Mouse (Mus musculus): Measurements from ENCODE around the gene Atg4d. TPM values are rescaled to one million over a fixed set of nuclear protein-coding genes. Genes with fewer than 3 reads are reported as not detected.

The Atg4d gene
- polyA plus RNA-seq, 1 experiment from 2014 or later = 55.3 TPM

DNA sequence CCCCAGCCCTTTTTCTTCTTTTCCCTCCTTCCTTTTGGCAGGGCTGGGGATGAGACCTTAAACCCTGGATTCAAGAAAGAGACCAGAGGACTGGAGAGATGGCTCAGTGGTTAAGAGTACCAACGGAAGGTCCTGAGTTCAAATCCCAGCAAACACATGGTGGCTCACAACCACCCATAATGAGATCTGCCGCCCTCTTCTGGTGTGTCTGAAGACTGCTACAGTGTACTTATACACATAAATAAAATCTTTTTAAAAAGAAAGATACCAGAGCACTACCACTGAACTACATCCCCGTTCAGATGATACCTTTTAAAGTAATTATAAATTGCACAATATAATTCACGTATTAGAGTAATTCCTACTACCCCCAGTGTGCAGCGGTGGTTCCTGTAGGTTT is 32.2 kb upstream of the Atg4d start:
- Histone ChIP-seq H3K9ac (replicated peaks) (no peak overlapping the region), H3K4me2 (replicated peaks) (no peak overlapping the region), H3K27me3 (no peaks in the 10 kb centered on the region), H3K27ac (no peak overlapping the region), H3K4me1 (replicated peaks) (peaks cover 26% of the 10 kb centered on the region), H3K9me3 (no peaks in the 10 kb centered on the region), H3K4me3 (replicated peaks) (no peak overlapping the region), H3K36me3 (peaks cover 61% of the 10 kb centered on the region)
- ATAC-seq = no peak
- WGBS = 91% methylated on average over 5 of the region's 5 CpGs

- H3K4me1 ChIP-seq (replicated peaks) = peaks cover 27% of the 10 kb centered on the region
- H3K4me3 ChIP-seq (replicated peaks) = no peak overlapping the region
- ATAC-seq = no peak
- WGBS = 90% methylated on average over 29 of the region's 29 CpGs
- peaks cover 61% of the 10 kb centered on the region for H3K36me3 ChIP-seq
- no peaks in the 10 kb centered on the region for H3K9me3 ChIP-seq
- no peak overlapping the region for H3K4me2 ChIP-seq (replicated peaks)
- H3K9ac ChIP-seq (replicated peaks) = no peak overlapping the region
- H3K27me3 ChIP-seq = no peaks in the 10 kb centered on the region
- H3K27ac ChIP-seq = no peak overlapping the region
Observed at GRCm38 (mm10) chr9:21233366-21233765, 31.7 kb upstream of the Atg4d start.

- 79% methylated on average over 28 of the region's 28 CpGs for WGBS
- peaks cover 61% of the 10 kb centered on the region for H3K36me3 ChIP-seq
Observed at GRCm38 (mm10) chr9:21233805-21234204, 31.3 kb upstream of the Atg4d start.

GRCm38 (mm10) chr9:21235341-21235740 is 29.8 kb upstream of the Atg4d start:
- WGBS = 85% methylated on average over 4 of the region's 4 CpGs
- Histone ChIP-seq H3K4me1 (replicated peaks) (peaks cover 27% of the 10 kb centered on the region), H3K4me3 (replicated peaks) (no peak overlapping the region), H3K27ac (no peak overlapping the region), H3K9ac (replicated peaks) (no peak overlapping the region), H3K27me3 (peaks cover 4% of the 10 kb centered on the region), H3K4me2 (replicated peaks) (no peak overlapping the region), H3K36me3 (peaks cover 46% of the 10 kb centered on the region), H3K9me3 (no peaks in the 10 kb centered on the region)
- ATAC-seq = no peak

More at GRCm38 (mm10) chr9:21233805-21234204, 31.3 kb upstream of the Atg4d start:
- H3K4me1 ChIP-seq (replicated peaks) = peaks cover 27% of the 10 kb centered on the region
- H3K27me3 ChIP-seq = no peaks in the 10 kb centered on the region
- no peak overlapping the region for H3K4me2 ChIP-seq (replicated peaks)
- no peaks in the 10 kb centered on the region for H3K9me3 ChIP-seq
- no peak for ATAC-seq
- H3K9ac ChIP-seq (replicated peaks) = no peak overlapping the region
- H3K4me3 ChIP-seq (replicated peaks) = no peak overlapping the region
- no peak overlapping the region for H3K27ac ChIP-seq

DNA sequence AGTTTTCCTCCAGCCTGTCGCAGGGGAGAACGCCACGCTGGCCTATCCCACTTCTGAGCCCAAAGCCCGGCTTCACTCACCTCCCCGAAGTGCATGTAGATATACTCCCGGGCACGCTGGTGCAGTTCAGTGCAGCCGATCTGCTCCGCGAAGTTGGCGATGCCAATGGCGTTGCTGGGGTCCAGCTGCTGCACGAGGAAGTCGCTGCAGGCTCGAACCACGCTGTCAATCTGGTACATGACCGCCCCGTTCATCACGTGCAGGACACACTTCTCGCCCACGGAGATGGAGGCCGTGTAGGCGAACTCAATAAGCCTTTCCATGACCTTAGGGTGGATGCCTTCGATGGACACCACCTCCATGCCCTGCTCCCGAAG is 28.1 kb upstream of the Atg4d start:
- Histone ChIP-seq H3K9ac (replicated peaks) (peak overlapping the region; percentile 97), H3K9me3 (no peaks in the 10 kb centered on the region), H3K4me2 (replicated peaks) (peak overlapping the region; percentile 81), H3K4me3 (replicated peaks) (peak overlapping the region; percentile 91), H3K36me3 (peaks cover 30% of the 10 kb centered on the region), H3K4me1 (replicated peaks) (peaks cover 27% of the 10 kb centered on the region), H3K27me3 (peaks cover 13% of the 10 kb centered on the region), H3K27ac (0 out of 2 replicates have a peak overlapping the region, but pooled peaks have one; percentile 89)
- ATAC-seq = no peak
- WGBS = 85% methylated on average over 25 of the region's 25 CpGs

DNA sequence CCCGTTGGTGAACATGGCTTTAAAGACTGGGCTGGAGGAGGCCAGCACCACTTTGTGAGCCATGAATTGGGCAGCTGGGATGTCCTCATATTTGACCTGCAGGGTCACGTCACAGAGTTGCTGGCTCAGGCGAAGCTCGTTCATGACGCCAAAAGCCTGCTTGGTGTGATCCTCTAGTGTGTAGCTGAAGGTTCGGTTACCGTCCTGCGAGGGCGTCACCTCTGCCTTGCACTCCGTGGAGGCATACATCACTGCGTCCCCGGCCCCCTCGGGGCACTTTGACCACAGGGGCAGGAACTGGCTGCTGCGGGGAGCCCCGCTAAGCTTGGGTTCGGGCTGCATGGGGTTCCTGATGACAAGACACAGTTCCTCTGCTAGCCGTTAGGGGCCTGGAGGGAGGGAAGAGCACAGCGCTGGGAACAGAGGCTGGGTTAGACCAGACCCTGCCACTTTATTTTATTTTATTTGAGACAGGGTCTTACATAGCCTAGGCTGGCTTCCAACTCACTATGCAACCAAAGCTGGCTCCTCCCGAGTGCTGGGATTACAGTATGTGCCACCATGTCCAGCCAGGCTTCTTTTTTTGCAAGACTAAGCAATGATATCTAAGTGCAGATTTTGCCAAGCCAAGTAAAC is 27.6 kb upstream of the Atg4d start:
- Histone ChIP-seq H3K9ac (replicated peaks) (peak overlapping the region; percentile 97), H3K36me3 (peaks cover 26% of the 10 kb centered on the region), H3K9me3 (no peaks in the 10 kb centered on the region), H3K4me2 (replicated peaks) (peak overlapping the region; percentile 81), H3K27ac (peak overlapping the region; percentile 89), H3K4me3 (replicated peaks) (peak overlapping the region; percentile 91), H3K27me3 (peaks cover 18% of the 10 kb centered on the region), H3K4me1 (replicated peaks) (peaks cover 27% of the 10 kb centered on the region)
- WGBS = 19% methylated on average over 19 of the region's 19 CpGs
- ATAC-seq = peak; percentile 46

- H3K9me3 ChIP-seq = no peaks in the 10 kb centered on the region
- peaks cover 27% of the 10 kb centered on the region for H3K4me1 ChIP-seq (replicated peaks)
- peak overlapping the region; percentile 97 for H3K9ac ChIP-seq (replicated peaks)
- peak; percentile 10; the same call in 1 of the 2 replicates for ATAC-seq
- H3K4me3 ChIP-seq (replicated peaks) = peak overlapping the region; percentile 91
- peaks cover 25% of the 10 kb centered on the region for H3K27me3 ChIP-seq
- 2% methylated on average over 31 of the region's 31 CpGs for WGBS
- H3K36me3 ChIP-seq = peaks cover 20% of the 10 kb centered on the region
- peak overlapping the region; percentile 81 for H3K4me2 ChIP-seq (replicated peaks)
- H3K27ac ChIP-seq = peak overlapping the region; percentile 89
Observed at GRCm38 (mm10) chr9:21238004-21238732, 26.9 kb upstream of the Atg4d start.

GRCm38 (mm10) chr9:21238733-21239464 is 26.2 kb upstream of the Atg4d start, which contains the start of gene Keap1:
Gene Keap1, minus strand, starts transcription at chr9:21239361.
- Histone ChIP-seq H3K27me3 (peaks cover 33% of the 10 kb centered on the region), H3K4me3 (replicated peaks) (peak within 1 kb of the TSS; percentile 91), H3K4me2 (replicated peaks) (peak within 1 kb of the TSS; percentile 81), H3K27ac (peak within 1 kb of the TSS; percentile 89), H3K36me3 (peaks cover 13% of the 10 kb centered on the region), H3K9ac (replicated peaks) (peak within 1 kb of the TSS; percentile 97), H3K9me3 (no peaks in the 10 kb centered on the region), H3K4me1 (replicated peaks) (peaks cover 29% of the 10 kb centered on the region)
- under 1% methylated on average over 82 of the region's 90 CpGs for WGBS
- peak; percentile 89 for ATAC-seq

DNA sequence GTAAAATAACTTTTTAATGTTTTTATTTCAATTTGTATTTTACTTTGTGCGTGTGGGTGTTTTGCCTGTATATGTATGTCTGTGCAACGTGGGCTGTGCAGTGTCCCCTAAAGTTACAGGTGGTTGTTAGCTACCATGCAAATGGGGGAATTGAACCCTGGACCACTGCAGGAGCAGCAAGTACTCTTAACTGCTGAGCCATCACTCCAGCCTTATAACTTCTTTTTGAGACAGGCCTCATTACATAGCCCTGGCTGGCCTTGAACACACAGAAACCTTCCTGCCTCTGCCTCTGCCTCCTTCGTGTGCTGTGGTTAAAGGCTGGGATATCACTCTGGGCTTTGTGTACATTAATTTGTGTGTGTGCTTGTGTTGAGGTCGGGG is 25.6 kb upstream of the Atg4d start:
- H3K36me3 ChIP-seq = peaks cover 10% of the 10 kb centered on the region
- peaks cover 38% of the 10 kb centered on the region for H3K27me3 ChIP-seq
- peak overlapping the region; percentile 97; the same call in 1 of the 2 replicates for H3K9ac ChIP-seq (replicated peaks)
- H3K4me3 ChIP-seq (replicated peaks) = peak overlapping the region; percentile 91
- ATAC-seq = no peak
- peaks cover 35% of the 10 kb centered on the region for H3K4me1 ChIP-seq (replicated peaks)
- H3K27ac ChIP-seq = peak overlapping the region; percentile 89; the same call in 1 of the 2 replicates
- WGBS = 41% methylated on average over 4 of the region's 4 CpGs
- no peaks in the 10 kb centered on the region for H3K9me3 ChIP-seq
- H3K4me2 ChIP-seq (replicated peaks) = peak overlapping the region; percentile 81

DNA sequence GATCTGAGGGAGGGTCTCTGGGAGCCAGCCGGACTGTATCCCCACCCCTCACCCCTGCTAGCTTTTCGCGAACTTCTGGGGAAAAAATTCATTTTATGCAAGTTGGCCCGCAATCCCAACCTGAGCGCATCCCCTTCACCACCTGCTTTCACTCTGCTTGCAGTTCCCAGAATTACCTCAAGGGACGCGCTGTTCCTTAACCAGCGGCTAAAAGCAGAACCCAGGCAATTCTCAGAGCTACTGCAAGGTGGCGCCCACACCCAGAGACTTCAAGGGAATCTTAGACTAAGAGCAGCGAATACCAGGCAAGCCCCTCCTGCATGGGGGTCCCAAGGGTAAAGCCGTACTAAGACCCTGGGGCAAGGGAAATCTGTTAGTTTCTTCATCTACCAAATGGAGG is 23.8 kb upstream of the Atg4d start:
- 4% methylated on average over 11 of the region's 11 CpGs for WGBS
- Histone ChIP-seq H3K27ac (no peak overlapping the region), H3K4me3 (replicated peaks) (no peak overlapping the region), H3K36me3 (no peaks in the 10 kb centered on the region), H3K27me3 (peaks cover 57% of the 10 kb centered on the region), H3K9ac (replicated peaks) (no peak overlapping the region), H3K9me3 (no peaks in the 10 kb centered on the region), H3K4me2 (replicated peaks) (no peak overlapping the region), H3K4me1 (replicated peaks) (peaks cover 34% of the 10 kb centered on the region)
- no peak for ATAC-seq

DNA sequence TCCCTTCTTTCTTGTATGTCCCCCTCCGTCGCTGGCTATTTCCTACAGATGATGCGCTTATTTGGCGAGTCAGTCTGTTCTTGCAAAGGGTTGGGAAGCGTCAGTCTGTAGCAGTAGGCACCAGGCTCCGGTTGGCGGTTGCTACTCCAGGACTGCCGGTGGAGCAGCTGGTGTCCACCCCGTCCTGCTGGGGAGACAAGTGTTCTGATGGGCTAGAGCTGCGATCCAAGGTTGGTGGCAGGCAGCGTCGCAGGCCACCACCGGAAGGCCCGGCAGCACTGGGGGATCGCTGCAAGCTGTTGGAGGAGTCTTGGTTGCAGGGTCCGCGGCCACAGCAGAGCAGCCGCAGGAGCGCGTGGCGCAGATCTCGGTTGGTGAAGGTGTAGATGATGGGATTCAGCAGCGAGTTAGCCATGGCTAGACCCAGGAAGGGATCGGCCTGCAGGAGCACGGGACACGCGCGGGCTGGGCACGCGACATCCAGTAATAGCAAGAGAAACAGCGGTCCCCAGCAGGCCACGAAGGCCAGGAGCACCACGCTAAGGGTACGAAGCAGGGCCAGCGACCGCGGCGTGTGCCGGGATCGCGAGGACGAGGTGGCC is 21.2 kb upstream of the Atg4d start:
- 4% methylated on average over 42 of the region's 42 CpGs for WGBS
- H3K4me3 ChIP-seq (replicated peaks) = peak overlapping the region; percentile 45
- peaks cover 23% of the 10 kb centered on the region for H3K4me1 ChIP-seq (replicated peaks)
- H3K9ac ChIP-seq (replicated peaks) = peak overlapping the region; percentile 56
- H3K27ac ChIP-seq = no peak overlapping the region; the same call in 1 of the 2 replicates
- no peaks in the 10 kb centered on the region for H3K9me3 ChIP-seq
- peak; percentile 16 for ATAC-seq
- peaks cover 82% of the 10 kb centered on the region for H3K27me3 ChIP-seq
- no peaks in the 10 kb centered on the region for H3K36me3 ChIP-seq
- H3K4me2 ChIP-seq (replicated peaks) = peak overlapping the region; percentile 65
